Mouse (Mus musculus): Measurements from ENCODE around the gene Tmc6.

Gene Tmc6

DNA sequence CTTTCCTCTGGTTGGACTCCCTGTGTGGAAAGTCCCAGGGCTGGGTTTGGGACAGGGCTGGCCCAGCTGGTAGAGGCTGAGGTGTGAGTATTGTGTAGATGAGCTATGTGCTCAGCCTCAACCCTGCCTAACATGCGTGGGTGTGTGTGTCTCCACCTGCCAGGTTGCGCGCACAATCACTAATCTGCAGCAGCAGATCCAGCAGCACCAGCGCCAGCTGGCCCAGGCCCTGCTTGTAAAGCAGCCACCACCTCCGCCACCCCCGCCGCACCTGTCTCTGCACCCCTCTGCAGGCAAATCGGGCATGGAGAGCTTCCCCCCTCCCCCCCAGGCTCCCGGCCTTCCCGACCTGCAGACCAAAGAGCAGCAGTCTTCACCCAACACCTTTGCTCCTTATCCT lies 32.6 kb downstream of the Tmc6 start:
- no peak for DNase-seq (ENCODE audit: low spot score)

DNA sequence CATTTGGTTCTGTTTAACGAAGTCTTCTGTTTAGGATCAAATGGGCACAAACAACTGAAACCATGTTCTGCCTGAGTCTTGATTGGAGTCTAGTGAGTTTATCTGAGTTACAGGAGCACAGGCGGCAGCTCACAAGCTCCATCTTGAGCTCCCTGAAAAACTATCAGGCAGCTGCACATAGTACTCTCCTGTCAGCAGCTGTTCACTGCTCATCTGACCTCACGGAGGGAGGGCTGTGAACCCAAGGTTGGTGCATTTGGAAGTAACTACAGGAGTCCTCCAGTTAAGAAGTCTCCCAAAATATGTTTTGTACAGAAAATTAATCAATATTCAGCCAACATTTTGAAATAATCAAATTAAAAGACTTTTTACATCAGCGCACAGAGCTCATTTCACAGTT lies 33.4 kb downstream of the Tmc6 start:
- DNase-seq (ENCODE audit: low spot score) = no peak

DNA sequence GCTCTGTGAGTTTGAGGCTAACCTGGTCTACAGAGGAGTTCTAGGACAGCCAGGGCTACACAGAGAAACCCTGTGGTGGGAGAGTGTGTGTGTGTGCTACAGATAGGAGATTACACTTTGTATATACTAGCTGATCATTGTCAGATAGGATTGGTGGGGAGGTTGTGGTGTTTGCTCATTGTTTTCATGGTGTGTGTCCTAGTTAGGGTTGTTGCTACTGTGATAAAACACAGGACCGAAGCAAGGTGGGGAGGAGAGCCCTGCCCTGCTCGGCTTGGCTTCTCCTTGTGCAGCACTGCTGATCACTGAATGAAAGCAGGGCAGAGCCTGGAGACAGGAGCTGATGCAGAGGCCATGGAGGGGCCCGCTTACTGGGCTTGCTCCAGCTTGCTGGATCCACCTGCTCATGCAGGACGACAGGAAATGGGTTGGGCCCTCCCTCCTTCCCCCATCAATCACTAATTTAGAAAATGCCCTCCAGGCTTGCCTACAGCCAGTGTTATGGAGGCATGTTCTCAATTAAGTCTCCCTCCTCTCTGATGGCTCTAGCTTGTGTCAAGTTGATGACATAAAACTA lies 38.5 kb downstream of the Tmc6 start:
- no peak for DNase-seq (ENCODE audit: low spot score)

DNA sequence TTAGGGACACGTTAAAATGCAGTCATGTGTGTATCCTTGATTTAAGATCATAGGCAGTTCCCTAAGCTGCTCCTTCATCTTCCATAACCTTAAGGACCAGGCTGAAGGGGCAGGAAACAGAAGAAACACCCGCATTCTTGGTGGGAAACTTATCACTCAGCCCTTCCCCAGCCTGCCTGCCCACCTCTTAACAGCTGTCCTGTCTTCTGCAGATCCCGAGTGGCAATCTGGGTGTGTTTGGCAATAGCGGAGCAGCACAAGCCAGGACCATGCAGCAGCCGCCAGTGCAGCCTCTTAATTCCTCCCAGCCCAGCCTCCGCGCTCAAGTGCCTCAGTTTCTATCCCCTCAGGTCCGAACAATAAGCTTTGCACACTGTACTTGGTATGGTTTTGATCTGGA lies 39.3 kb downstream of the Tmc6 start:
- DNase-seq (ENCODE audit: low spot score) = no peak

DNA sequence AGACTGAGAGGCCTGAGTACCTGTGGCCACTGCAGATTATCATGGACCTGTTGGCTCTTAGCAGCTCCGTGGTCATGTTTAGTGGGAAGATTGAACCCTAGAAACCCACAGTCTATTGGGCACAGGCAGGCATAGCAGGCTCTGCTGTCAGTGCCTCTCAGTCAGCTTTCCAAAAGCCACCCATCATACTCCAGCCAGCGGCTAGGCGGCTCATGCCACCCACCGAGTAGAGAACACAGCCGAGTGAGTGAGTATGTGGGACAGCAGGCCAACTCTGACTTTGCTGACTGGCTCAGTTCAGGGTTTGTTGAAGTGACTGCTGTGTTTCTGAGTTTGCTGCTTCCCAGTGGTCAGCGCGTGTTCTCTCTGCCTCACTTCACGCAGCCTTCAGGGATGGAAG lies 39.8 kb downstream of the Tmc6 start:
- no peak for DNase-seq (ENCODE audit: low spot score)

DNA sequence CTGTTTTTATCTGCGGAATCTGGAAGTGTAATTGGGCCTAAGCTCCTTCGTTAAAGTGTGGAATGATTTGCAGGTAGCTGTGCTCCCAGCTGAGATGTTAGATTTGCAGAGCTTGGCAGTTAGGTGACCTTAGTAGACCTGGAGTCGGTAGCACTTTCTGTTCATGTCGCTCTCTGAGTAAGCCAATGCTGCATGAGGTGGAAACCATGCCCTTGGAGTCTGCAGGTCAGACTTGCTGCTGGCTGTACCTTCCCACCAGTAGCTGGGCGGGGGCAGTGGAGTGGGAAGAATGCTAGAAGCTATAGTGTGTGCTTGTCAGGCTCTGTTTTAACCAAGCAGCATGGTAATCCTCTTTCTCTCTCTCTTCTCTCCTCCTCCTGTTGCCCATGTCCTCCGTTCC lies 40.9 kb downstream of the Tmc6 start:
- DNase-seq (ENCODE audit: low spot score) = no peak

DNA sequence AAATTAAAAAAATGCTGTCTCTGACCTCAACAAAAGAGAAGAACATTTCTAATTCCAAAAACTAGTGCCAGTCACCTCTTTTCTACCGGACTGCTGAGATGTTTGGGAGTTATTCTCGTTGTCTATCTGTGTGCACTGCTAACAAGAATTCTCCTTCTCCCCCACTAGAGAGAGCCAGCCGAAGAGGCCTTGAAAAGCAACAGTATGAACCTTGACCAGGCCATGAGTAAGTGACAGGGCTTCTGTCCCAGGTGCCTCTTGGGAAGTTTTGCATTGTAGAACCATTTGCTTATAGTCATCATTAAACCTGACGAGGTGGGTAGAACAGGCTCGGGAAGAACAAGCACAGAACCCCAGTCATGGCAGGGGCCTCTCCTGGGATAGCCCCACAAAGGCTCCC lies 43.9 kb downstream of the Tmc6 start:
- DNase-seq (ENCODE audit: low spot score) = no peak

DNA sequence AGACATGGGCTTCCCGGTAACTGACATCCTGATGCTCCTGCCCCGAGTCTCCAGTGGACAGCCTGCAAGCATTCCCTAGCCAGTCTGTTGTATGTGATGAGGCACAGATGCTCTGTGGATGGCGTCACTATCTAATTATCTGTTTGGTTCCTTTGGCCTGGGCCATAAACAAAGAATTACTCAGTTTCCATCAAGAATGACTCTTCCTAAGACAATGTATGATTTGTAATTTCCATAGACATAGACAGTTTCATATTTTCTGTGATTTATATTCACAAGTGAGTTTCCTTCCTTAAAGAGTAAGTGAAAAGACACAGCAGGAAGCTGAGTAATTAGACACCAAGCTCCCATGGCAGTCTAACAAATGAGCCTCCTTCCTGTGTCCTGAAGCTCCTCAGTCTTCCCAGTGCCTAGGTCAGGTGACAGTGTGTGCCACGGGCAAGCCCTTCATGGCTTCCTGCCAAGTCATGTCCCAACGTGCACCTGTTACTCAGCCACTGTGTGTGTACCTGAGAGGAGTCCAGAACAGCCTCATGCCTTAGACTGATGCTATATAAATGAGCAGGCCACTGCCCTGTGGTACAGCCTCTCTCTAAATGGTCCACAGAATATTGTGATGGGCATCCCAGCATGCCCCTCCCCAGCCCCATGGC lies 45.8 kb downstream of the Tmc6 start:
- DNase-seq (ENCODE audit: low spot score) = no peak

DNA sequence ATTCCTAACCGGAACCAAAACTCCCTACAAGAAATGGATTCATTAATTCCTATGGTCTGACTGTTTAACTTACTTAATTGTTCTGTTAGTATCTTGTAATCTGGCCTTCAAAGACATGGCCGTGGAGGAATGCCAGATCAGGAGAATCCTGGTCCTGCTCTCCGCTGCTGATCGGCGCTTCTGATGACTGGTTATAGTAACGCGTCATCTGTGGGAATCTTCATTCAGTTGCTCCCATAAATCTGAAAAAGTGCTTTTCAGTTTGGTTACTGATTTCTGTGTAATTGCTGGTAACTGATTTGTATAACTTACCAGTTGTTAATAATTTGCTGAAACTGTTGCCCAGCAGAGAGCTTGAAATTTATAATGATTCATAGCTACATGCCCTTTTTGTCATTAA lies 50.5 kb downstream of the Tmc6 start:
- DNase-seq (ENCODE audit: low spot score) = no peak

DNA sequence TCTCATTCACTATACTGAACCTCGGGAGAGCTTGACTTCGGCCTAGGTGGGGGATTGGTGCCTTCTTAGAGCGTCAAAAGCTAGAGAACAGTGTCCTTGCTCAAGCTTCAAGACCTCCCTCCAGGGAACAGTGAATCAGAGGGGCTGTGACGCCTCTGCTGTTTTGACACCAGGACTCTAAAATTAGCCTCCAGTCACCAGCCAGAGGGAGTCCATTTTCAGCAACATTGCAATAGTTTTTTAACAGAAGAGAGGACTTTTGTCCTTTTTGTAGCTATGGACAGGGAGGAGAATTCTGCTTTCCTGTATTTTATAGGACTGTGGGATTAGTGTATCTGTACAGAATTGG lies 51.5 kb downstream of the Tmc6 start:
- no peak for DNase-seq (ENCODE audit: low spot score)

DNA sequence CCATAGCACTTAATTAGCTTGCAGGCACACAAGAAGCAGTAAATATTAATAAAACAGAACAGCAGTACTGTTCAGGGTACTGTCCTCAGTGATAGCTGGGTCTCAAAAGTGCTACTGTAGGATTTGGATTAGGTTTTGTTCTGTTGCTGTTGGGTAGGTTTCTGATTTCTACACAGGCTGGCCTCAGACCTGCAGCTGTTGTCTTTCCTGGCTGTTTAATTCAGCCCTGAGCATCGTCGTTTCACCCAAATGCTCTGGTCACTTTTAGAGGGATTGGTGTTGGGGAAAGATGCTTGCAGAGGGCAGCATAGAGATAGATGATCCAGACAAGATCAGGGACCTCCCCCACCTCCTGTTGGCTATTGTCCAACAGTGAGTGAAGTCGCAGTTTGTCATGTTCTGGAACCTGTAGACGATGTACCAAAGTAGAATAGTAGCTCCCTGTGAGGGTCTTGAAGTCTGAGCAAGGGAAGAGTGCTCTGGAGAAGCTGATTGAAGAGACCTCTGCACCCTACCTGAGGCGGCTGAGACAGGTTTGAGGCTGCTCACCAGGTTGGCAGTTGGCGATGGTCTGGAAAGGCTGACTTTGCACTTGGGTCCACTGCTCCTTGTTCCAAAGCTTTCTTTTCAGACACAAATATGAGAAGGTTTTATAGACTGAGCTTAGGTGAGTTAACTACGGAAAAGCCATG lies 52.1 kb downstream of the Tmc6 start:
- no peak for DNase-seq (ENCODE audit: low spot score)

DNA sequence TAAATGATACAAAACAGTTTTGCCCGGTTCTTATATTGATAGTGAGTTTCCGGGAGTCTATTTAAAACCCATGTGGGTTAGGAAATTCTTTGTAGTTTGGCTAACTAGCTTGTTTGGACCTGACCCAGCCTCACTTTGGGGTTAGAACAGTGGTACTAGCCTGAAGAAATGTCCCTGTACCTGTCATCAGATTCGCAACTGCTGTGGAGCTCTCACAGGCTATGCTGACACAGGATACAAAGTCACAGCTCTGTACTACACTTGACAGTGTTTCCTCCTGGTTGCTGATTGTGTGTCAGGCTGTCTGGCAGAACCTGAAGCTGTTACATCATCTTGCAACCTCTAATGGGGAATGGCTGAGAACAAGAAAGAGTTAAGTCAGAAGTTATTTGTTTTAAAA lies 52.7 kb downstream of the Tmc6 start:
- no peak for DNase-seq (ENCODE audit: low spot score)

DNA sequence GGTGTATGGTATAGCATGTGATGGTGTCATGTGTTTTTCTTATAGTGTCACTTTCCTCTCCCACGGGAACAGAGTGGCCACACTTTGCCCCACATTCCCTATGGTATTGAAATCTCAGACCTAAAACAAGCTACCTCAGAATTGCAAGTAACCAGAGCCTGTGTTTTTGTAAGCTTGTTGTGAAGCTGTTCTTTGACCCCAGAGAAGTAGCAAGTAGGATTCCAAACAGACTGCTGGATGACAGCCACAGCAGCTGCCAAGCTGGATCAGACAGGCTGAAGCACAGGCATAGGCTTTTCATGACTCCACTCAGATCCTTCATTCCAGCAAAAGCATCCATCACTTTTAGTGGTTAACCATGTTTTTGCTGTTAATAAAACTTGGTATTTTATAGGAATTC lies 53.2 kb downstream of the Tmc6 start:
- no peak for DNase-seq (ENCODE audit: low spot score)

DNA sequence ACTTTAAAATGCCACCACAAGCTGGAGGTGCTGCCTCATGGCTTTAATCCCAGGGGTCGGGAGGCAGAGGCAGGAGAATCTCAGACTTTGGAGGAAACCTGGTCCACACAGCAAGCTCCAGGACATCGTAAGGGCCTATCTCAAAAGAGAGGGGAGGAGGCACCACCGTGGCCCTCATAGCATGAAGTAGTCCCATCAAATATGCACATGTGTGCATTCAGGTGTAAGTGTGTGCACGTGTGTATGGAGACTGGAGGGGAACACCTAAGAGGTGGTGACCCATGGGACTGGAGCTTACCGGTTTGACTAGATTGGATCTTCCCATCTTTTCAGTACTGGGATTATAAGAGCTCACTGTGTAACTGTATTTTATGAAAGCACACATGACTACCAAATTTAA lies 53.8 kb downstream of the Tmc6 start:
- DNase-seq (ENCODE audit: low spot score) = no peak

DNA sequence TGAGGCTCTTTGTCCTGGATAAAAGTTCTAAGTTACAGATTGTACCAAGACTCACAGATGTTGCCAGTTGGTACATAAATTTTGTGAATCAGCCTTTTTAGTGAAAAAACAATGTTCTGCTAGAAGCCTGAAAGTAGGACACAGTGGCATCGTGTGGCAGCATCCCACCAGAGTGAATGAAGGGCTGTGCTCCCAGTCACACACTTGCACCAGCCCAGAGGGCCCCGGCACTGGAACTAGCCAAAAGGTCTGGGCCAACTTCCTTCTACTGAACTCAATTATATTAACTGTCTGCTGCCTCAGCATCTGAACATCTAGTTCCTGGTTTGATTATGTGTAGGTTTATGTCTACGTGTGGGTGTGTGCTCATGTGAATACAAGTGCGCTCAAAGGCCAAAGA lies 55.0 kb downstream of the Tmc6 start:
- DNase-seq (ENCODE audit: low spot score) = no peak

DNA sequence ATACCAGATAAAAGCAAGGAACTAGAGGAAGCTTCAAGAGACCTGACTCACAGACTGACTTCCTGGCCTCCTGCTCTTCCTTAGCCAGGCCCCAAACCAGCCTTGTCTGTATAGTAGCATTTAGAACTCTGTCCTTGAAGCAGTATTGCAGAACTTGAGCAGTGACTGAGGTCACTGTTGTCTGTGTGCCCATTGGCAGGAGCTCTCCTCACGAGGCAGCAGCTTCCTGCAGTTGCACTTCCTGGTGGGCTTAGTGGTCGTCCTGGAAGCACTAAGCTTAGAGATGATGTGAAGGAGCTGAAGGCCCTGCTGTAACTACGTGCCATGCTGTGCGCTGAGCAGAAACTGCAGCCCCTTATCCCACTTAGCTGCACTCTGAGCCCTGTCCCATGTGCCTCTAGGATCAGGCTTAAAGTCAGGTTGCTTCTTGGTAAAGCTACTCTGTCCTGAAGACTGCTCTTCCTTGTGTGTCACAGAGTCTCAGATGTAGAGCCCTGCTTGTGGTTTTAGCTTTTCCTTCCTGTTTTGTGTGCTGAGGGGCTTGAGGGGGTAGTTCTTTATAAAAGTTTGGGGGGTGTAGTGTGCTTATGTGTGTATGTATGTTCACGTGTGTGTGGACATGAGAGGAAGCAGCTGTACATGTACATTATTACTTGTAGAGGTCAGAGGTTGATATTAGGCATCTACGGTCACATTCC lies 57.2 kb downstream of the Tmc6 start:
- no peak for DNase-seq (ENCODE audit: low spot score)

DNA sequence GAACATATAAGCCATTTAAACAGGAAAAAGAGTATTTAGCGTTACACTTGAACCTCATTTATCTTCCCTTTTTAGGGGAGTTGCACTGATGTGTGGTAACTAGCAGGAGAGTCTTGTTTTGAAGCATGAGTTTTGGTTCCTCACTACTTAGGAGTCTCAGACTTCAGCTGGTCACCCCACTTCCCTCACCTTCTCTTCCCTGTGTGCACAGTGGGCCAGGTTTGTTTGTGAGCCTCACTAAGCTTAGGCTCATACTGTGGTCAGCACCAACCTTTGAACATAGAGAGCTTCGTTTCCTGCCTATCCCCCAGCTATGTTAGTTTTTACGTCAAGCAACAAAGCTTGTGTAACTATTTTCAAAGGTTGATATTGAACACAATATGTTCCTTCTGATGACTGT lies 63.2 kb downstream of the Tmc6 start:
- DNase-seq (ENCODE audit: low spot score) = no peak

All from spleen, adult 12 weeks (tissue).